Mouse (Mus musculus) lung, postnatal 0 days (tissue): ENCODE results near the gene Uqcc1. TPM values are rescaled to one million over a fixed set of nuclear protein-coding genes. Genes with fewer than 3 reads are reported as not detected.

Experiments
- ATAC-seq: fragments of 200-750 bp; cut with Nextera tagmentation; 2 replicates; pipeline ENCODE4 v1.8.0; 2017; ENCODE audit warnings: moderate library complexity
- DNase-seq: peaks from one replicate; pipeline ENCODE4 v3.0.0-alpha.2; 2016; ENCODE audit warnings: low spot score
- H3K27ac ChIP-seq: fragments of 300-500 bp; sonication (generic); 2 replicates; pipeline ENCODE4 v1.5.1; 2014; ENCODE audit warnings: antibody characterized with exemption, mild to moderate bottlenecking, low read length, mixed read lengths
- H3K27me3 ChIP-seq: fragments of 300-500 bp; sonication (generic); replicated peaks from 2 replicates; pipeline ENCODE4 v1.6.1; 2014; ENCODE audit warnings: low read length, mixed read lengths; ENCODE audit not compliant: insufficient read depth
- H3K36me3 ChIP-seq: fragments of 300-500 bp; sonication (generic); 2 replicates; pipeline ENCODE4 v1.6.1; 2014; ENCODE audit warnings: low read length, mixed read lengths; ENCODE audit not compliant: insufficient read depth
- H3K4me1 ChIP-seq: fragments of 300-500 bp; sonication (generic); 2 replicates; pipeline ENCODE4 v1.6.1; 2014; ENCODE audit warnings: antibody characterized with exemption, low read depth, low read length, mixed read lengths; ENCODE audit not compliant: insufficient read depth
- H3K4me2 ChIP-seq: fragments of 300-500 bp; sonication (generic); replicated peaks from 2 replicates; pipeline ENCODE4 v1.6.1; 2014; ENCODE audit warnings: low read depth, mild to moderate bottlenecking, low read length, moderate library complexity, mixed read lengths
- H3K4me3 ChIP-seq: fragments of 300-500 bp; sonication (generic); 2 replicates; pipeline ENCODE4 v1.5.1; 2014; ENCODE audit warnings: low read depth, low read length
- H3K9ac ChIP-seq: fragments of 300-500 bp; sonication (generic); replicated peaks from 2 replicates; pipeline ENCODE4 v1.6.1; 2014; ENCODE audit warnings: low read depth, mild to moderate bottlenecking
- H3K9me3 ChIP-seq: fragments of 300-500 bp; sonication (generic); 2 replicates; pipeline ENCODE4 v1.6.1; 2016; ENCODE audit warnings: low read length, mixed read lengths
- CTCF ChIP-seq: IDR thresholded peaks from 2 replicates; pipeline ENCODE4 v1.5.1; 2016; ENCODE audit warnings: antibody characterized with exemption, mild to moderate bottlenecking
- EP300 ChIP-seq: IDR thresholded peaks from 2 replicates; pipeline ENCODE4 v1.6.1; 2016; ENCODE audit warnings: antibody characterized with exemption, mild to moderate bottlenecking, control low read depth
- WGBS: fragments of 180-500 bp; shearing (Covaris S2); extraction: QIAGEN DNeasy Blood & Tissue Kit; methylation state at CpG from one replicate; pipeline ENCODE4 v1.1.7; 2014; 5-methylcytosine and 5-hydroxymethylcytosine counted together
- polyA plus RNA-seq: library from polyadenylated mRNA; unstranded; fragments of >200 nt; fragmentation: Nextera tagmentation; extraction: Ambion mirVana; gene quantifications from 2 replicates; pipeline ENCODE4 v1.2.1, GENCODE M21; 2015

The Uqcc1 gene
- polyA plus RNA-seq, 1 experiment from 2014 or later: 24.4 TPM

DNA sequence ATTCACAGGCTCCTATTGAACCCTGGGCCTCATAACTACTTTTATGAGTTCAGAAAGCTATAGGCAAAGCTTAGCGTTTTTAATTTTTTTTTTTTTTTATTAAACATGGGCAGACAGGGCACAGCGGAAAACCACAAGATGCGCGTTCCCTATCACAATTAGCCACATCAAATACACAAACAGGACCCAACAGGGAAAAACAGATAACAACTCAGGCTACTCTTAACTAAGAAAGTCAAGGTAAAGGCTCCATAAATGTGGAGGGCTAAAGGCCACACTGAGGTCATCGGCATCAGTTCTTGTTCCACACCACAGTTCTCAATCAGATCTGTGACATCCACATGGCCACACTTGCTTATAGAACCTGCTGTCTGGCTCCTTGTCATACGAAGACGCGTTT lies 61.8 kb downstream of the Uqcc1 start:
- Histone ChIP-seq H3K36me3 (peaks cover 4% of the 10 kb centered on the region; the same call in 1 of the 2 replicates), H3K4me2 (no peak overlapping the region), H3K4me3 (no peak overlapping the region), H3K9me3 (no peaks in the 10 kb centered on the region), H3K27me3 (no peaks in the 10 kb centered on the region), H3K4me1 (0 out of 2 replicates have a peak, but pooled peaks cover 3% of the 10 kb centered on the region), H3K27ac (no peak overlapping the region), H3K9ac (no peak overlapping the region)
- no peak for TF ChIP-seq EP300
- no peak for TF ChIP-seq CTCF
- DNase-seq (no peak), ATAC-seq (no peak)
- WGBS: 92% methylated on average over 8 of the region's 8 CpGs

DNA sequence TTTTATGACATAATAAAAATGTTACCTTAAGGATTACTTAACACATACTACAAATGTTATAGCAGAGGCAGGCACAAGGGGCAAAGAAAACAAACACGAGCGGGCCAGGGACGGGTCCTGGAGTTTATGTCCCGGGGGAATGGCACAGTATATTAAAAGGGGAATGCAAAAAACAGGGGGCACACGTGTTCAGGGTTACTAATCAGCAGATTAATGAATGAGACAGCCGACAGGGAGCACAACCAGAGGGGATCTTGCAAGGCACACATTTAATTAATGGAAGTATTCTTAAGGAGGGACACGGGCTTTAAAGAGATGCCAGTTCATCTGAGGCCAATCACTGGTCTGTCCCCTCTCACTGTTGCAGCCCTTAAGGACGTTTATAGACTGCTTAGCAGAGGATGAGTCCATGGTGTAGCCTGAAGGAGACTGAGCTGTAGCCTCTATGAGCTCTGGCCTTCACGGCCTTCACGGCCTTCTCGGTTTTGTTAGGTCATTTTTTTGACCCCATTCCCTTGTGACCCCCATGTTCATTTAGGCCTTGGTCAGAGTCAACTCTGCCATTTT lies 66.7 kb downstream of the Uqcc1 start:
- Histone ChIP-seq H3K27ac (no peak overlapping the region), H3K36me3 (peaks cover 4% of the 10 kb centered on the region; the same call in 1 of the 2 replicates), H3K4me2 (no peak overlapping the region), H3K4me3 (no peak overlapping the region), H3K27me3 (no peaks in the 10 kb centered on the region), H3K4me1 (no peaks in the 10 kb centered on the region), H3K9ac (no peak overlapping the region), H3K9me3 (no peaks in the 10 kb centered on the region)
- ATAC-seq (no peak), DNase-seq (no peak)
- 61% methylated on average over 11 of the region's 11 CpGs for WGBS
- TF ChIP-seq CTCF (no peak), EP300 (no peak)

DNA sequence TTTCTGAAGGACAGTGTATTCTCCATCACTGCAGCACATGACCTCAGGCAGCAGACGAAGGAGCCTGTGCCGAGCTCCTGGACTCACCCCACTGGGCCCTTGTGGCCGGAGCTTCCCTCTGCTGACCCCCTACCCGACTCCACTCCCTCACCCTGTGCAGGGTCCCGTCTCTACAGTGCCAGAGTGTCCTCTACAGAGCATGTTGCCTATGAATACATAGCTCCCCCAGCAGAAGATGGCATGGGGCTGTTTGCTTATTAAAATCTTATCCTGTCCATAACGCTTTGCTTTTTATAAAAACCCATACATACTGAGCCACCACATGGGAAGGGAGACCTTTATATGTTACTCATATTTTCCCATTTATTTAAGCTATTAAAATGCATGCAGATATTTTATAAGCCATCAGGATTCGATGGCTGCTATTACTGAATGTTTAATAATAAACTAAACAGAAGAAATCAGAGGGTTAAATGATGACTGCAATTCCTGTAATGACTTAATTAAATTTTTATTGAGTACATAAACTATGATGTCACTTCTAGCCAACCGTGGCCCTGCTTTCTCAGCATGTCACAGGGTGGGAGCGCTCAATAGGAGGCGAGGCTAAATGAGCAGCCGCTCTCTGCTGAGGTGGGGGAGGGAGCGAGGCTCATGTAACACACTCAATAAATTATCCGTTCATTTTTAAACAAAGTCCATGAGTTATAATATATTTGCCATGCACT lies 67.4 kb downstream of the Uqcc1 start:
- Histone ChIP-seq H3K4me3 (no peak overlapping the region), H3K36me3 (0 out of 2 replicates have a peak, but pooled peaks cover 1% of the 10 kb centered on the region), H3K27me3 (no peaks in the 10 kb centered on the region), H3K27ac (no peak overlapping the region), H3K4me2 (no peak overlapping the region), H3K9ac (no peak overlapping the region), H3K9me3 (no peaks in the 10 kb centered on the region), H3K4me1 (no peaks in the 10 kb centered on the region)
- 77% methylated on average over 13 of the region's 13 CpGs for WGBS
- ATAC-seq (peak; percentile 57), DNase-seq (no peak)
- no peak for TF ChIP-seq CTCF
- TF ChIP-seq EP300: no peak

DNA sequence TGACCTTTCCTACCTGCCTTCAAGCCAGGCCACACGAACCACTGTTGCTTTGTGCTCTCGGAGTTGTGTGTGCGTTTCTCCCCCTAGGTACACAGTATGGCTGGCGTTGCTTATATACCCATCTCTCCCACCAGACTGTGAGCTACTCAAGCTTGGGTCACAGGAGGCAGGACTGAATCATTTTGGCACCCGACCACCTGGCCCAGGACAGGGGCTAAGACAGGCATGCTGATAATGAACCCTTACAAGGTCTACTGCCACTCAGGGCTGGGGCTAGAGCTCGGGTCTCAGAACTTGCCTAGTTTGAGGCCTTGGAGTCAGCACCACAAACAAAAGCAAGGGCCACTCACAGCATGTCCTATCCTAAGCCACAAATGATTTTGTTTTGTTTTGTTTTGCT lies 68.5 kb downstream of the Uqcc1 start:
- no peak overlapping the region for H3K27ac ChIP-seq

DNA sequence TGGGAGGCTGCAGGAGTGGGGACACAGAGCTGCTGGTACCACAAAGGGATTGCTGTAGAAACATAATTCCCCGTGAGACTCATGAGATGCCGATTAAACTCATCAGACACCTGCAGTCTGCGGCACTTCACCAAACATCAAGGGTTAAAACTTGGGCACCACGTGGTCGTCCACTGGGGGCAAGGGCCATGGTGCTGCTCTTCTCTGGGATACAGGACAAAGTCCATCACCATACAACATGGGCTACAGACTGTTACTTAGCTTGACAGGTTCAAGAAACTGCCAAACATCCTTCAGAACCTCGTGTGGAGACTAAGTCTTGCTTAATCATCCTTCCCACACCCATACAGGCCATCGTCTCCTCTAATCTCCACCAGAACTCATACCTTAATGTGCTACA lies 70.0 kb downstream of the Uqcc1 start:
- ATAC-seq (no peak), DNase-seq (no peak)
- TF ChIP-seq CTCF: no peak
- H3K4me2 ChIP-seq: no peak overlapping the region
- no peak overlapping the region for H3K4me3 ChIP-seq
- 79% methylated on average over 7 of the region's 7 CpGs for WGBS
- H3K4me1 ChIP-seq: no peaks in the 10 kb centered on the region
- no peaks in the 10 kb centered on the region for H3K36me3 ChIP-seq
- H3K9ac ChIP-seq: no peak overlapping the region
- H3K27ac ChIP-seq: no peak overlapping the region
- no peaks in the 10 kb centered on the region for H3K27me3 ChIP-seq
- no peaks in the 10 kb centered on the region for H3K9me3 ChIP-seq

More for the DNA sequence above, 68.5 kb downstream of the Uqcc1 start:
- Histone ChIP-seq H3K36me3 (no peaks in the 10 kb centered on the region), H3K27me3 (no peaks in the 10 kb centered on the region), H3K4me1 (no peaks in the 10 kb centered on the region), H3K9me3 (no peaks in the 10 kb centered on the region), H3K4me3 (no peak overlapping the region), H3K9ac (no peak overlapping the region), H3K4me2 (no peak overlapping the region)
- DNase-seq (no peak), ATAC-seq (no peak)
- 88% methylated on average over 6 of the region's 6 CpGs for WGBS
- TF ChIP-seq EP300 (no peak), CTCF (no peak)

DNA sequence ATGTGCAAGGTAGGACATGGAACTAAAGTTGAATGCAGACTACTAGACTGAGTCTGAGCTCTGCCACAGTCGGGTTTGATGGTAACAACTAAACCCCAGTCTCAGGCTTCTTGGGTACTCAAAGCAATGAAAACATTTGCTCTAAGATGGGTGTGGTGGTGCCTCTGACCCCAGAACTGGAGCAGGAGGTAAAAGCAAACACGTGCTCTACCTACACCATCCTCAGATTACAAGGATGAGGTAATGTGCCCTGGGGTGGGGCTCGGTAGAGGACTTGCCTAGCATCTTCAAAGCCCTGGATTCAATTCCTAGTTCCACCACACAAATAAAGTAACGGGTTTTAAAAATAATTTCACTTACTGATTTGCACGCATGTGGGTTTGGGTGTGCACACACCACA lies 77.6 kb downstream of the Uqcc1 start:
- no peaks in the 10 kb centered on the region for H3K27me3 ChIP-seq
- H3K4me2 ChIP-seq: no peak overlapping the region
- H3K36me3 ChIP-seq: peaks cover 14% of the 10 kb centered on the region
- no peak overlapping the region for H3K9ac ChIP-seq
- H3K27ac ChIP-seq: no peak overlapping the region
- TF ChIP-seq CTCF: no peak
- DNase-seq: no peak
- H3K4me1 ChIP-seq: no peaks in the 10 kb centered on the region
- WGBS: 69% methylated on average over 5 of the region's 5 CpGs
- no peaks in the 10 kb centered on the region for H3K9me3 ChIP-seq
- ATAC-seq: no peak
- H3K4me3 ChIP-seq: no peak overlapping the region
